Mouse (Mus musculus) cerebellum, adult 2 months (tissue): Measurements from ENCODE around the gene Olfr93. TPM values are rescaled to one million over a fixed set of nuclear protein-coding genes. Genes with fewer than 3 reads are reported as not detected.

Source experiments
- DNase-seq, 2 experiments: peaks; one replicate each; pipeline ENCODE4 v3.0.0; 2021
- H3K27ac ChIP-seq: fragments of 200-500 bp; 2 replicates; pipeline ENCODE4 v1.5.1; 2012; ENCODE audit warnings: low read length, control low read depth, inconsistent platforms; ENCODE audit not compliant: insufficient read depth
- H3K27me3 ChIP-seq: fragments of 200-500 bp; 2 replicates; pipeline ENCODE4 v1.6.1; 2012; ENCODE audit warnings: inconsistent platforms, mild to moderate bottlenecking, low read length, moderate library complexity; ENCODE audit not compliant: control insufficient read depth, insufficient read depth
- H3K4me1 ChIP-seq: fragments of 200-500 bp; 2 replicates; pipeline ENCODE4 v1.6.1; 2011; ENCODE audit warnings: low read length; ENCODE audit not compliant: control insufficient read depth, insufficient read depth
- H3K4me3 ChIP-seq: fragments of 200-500 bp; replicated peaks from 2 replicates; pipeline ENCODE3; 2011; ENCODE audit warnings: mild to moderate bottlenecking, low read depth, low read length, control low read depth; ENCODE audit not compliant: insufficient read depth
- CTCF ChIP-seq: fragments of 200-500 bp; IDR thresholded peaks from 2 replicates; pipeline ENCODE4 v1.5.1; 2011; ENCODE audit warnings: low read depth, mild to moderate bottlenecking, control low read depth, low read length, moderate library complexity, borderline replicate concordance; ENCODE audit not compliant: insufficient read depth
- POLR2A ChIP-seq: fragments of 200-500 bp; IDR thresholded peaks from 2 replicates; pipeline ENCODE4 v1.6.1; 2011; ENCODE audit warnings: low read length, control low read depth, borderline replicate concordance; ENCODE audit not compliant: insufficient read depth
- WGBS: fragments of 180-500 bp; shearing (Covaris S2); methylation state at CpG from one replicate; pipeline ENCODE4 v1.1.7; 2018; 5-methylcytosine and 5-hydroxymethylcytosine counted together
- polyA plus RNA-seq: library from polyadenylated mRNA; depleted of rRNA; stranded (reverse); fragments of >200 nt; gene quantifications from 2 replicates; pipeline ENCODE4 v1.2.3, GENCODE M21; 2012; rRNA removed

Olfr93 gene
- not detected in 2 replicates for polyA plus RNA-seq

DNA sequence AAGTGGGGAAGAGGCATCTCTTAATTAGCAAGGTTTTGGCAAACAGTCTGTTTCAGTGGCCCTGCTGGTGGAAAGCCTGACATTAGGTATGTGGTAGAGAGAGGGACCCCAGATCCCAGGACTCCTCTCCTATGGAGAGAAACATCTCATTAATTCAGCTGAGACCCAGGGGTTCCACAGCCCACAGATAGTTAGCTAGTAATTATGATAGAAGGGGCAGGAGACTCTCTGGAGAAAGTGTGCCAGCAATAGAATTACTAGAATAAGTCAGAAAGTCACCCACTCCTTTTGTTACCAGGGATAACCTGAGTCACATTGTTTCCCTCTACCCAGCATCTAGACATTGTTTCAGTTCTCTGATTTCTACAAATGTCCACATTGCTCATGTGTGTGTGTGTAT, at the start of gene Olfr93:
Gene Olfr93, minus strand, starts transcription at position 101 of the 400 bp plus-strand sequence.
- no peak for DNase-seq
- Histone ChIP-seq H3K4me1 (no peaks in the 10 kb centered on the region), H3K27ac (no peak within 1 kb of the TSS), H3K27me3 (no peaks in the 10 kb centered on the region), H3K4me3 (no peak within 1 kb of the TSS)
- no peak for TF ChIP-seq POLR2A
- no peak for TF ChIP-seq CTCF

DNA sequence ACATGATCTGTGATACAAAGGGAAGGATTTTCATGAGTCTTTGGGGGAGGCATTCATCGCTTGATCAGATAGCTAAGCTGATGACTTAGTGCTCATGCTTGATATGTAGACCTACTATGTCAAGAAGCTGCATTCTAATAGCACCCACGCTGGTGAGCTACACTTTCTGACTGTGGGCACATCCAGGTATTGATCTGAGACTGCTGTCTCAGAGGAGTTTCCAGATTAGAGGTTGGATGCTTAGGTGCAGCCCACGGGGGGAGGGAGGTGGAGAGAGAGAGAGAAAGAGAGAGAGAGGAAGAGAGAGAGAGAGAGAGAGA, 42.6 kb upstream of the Olfr93 start:
- DNase-seq: no peak
- Histone ChIP-seq H3K4me1 (no peaks in the 10 kb centered on the region), H3K27me3 (no peaks in the 10 kb centered on the region), H3K27ac (no peak overlapping the region), H3K4me3 (no peak overlapping the region)
- TF ChIP-seq CTCF: no peak
- TF ChIP-seq POLR2A: no peak
- WGBS: 24% methylated on average over 3 of the region's 3 CpGs

DNA sequence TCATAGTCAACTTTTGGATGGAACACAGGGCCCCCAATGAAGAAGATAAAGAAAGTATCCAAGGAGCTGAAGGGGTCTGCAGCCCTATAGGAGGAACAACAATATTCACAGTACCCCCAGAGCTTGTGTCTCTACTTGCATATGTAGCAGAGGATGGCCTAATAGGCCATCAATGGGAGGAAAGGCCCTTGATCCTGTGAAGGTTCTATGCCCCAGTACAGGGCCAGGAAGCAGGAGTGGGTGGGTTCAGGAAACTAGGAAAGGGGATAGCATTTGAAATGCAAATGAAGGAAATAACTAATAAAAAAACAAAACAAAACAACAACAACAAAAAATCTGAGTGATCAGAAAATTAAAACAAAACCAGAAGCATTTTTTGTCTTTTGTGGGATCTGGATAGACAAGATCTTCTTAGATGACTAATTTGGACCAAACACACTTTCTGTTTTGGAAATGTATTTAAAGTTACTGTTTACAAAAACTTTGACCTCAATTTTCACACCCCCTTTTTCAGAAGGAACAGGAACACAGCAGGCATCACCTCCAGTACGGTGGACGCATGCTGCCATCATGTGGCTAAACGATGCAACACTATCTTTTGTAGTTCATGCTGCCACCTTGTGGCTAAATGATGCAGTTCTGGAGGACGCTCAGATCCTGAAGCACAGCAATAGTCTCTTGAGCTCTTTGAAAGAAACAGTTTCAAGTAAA, 42.1 kb upstream of the Olfr93 start:
- Histone ChIP-seq H3K27ac (no peak overlapping the region), H3K4me3 (no peak overlapping the region), H3K27me3 (no peaks in the 10 kb centered on the region), H3K4me1 (no peaks in the 10 kb centered on the region)
- DNase-seq: peak; percentile 65 to 76
- WGBS: 0% methylated on average over 4 of the region's 4 CpGs
- no peak for TF ChIP-seq POLR2A
- TF ChIP-seq CTCF: peak; percentile 100

DNA sequence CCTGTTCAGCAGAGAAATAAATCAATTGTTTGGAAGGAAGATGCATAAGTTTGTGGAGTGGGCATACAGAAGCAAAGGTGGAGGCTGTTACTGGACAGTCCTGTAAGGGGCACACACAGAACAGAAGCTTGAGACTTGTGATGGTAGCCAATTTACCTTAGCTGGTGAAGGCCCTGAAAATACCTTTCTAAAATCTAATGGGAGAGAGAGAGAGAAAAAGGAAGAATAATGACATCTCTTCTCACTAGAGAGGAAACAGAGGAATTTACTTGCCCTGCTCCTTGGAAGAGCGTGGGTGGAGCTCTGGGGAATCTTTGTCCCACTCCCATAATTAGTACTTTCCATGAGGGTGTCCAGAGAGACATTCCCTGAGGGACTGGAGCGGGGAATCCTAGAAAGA, 39.6 kb upstream of the Olfr93 start, which contains the start of gene Olfr94:
Gene Olfr94, minus strand, starts transcription at position 101 of the 400 bp plus-strand sequence.
- no peaks in the 10 kb centered on the region for H3K27me3 ChIP-seq
- H3K4me3 ChIP-seq: no peak within 1 kb of the TSS
- DNase-seq: no peak
- no peaks in the 10 kb centered on the region for H3K4me1 ChIP-seq
- H3K27ac ChIP-seq: no peak within 1 kb of the TSS
- TF ChIP-seq POLR2A: no peak
- no peak for TF ChIP-seq CTCF
- WGBS: 78% methylated on average over 2 of the region's 2 CpGs

DNA sequence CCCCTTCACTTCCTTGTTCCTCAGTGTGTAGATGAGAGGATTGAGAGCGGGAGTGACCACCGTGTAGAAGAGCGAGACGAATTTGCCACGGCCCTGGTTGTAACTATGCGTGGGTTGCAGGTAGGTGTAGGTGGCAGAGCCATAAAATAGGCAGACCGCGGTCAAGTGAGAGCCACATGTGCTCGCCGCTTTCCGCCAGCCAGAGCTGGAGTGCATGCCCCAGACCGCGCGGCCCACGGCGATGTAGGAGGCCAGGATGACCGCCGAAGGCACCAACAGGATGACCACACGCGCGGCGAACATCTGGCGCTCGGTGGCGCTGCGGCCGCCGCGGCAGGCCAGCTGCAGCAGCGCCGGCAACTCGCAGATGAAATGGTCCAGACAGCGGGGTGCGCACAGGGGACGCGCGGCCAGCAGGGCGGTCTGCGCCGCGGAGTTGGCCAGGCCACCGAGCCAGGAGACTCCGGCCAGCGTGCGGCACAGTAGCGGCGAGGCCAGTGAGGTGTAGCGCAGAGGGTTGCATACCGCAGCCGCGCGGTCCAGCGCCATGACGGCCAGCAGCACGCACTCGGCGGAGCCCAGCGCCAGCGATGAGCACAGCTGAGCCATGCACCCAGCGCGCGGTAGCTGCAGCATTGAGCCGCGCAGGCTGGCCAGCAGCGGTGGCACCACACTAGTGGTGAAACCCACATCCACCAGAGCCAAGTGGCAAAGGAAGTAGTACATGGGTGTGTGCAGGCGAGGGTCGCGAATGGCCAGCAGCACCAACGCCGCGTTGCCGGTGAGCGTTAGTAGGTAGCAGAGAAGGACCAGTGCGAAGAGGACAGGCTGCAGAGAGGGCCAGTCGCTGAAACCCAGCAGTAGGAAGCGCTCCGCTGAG, 35.8 kb upstream of the Olfr93 start:
- Histone ChIP-seq H3K27me3 (no peaks in the 10 kb centered on the region; the same call in 1 of the 2 replicates), H3K27ac (no peak overlapping the region), H3K4me3 (no peak overlapping the region), H3K4me1 (no peaks in the 10 kb centered on the region)
- WGBS: 2% methylated on average over 77 of the region's 77 CpGs
- peak; percentile 3 to 13 for DNase-seq
- TF ChIP-seq CTCF (no peak), POLR2A (no peak)

DNA sequence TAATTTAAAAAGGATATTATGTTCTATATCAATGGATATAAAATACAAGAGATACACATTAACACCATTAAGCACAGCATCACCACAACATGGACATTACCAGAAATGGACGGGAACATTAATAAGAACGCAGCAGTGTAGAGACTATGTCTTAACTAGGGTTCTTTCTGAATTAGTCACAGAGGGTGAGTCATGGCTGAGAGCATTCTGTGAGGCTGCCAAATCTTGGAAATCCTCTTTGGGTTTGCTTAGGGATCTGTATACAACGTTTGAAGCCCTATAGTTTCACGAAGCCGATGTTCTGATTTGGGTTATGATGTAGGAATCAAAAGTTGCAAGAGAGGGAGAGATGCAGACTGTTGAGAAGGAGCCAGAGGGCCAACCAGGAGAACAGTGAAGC, 33.5 kb upstream of the Olfr93 start:
- Histone ChIP-seq H3K27ac (no peak overlapping the region), H3K27me3 (no peaks in the 10 kb centered on the region; the same call in 1 of the 2 replicates), H3K4me1 (no peaks in the 10 kb centered on the region), H3K4me3 (no peak overlapping the region)
- WGBS: 83% methylated on average over 5 of the region's 5 CpGs
- DNase-seq: no peak
- TF ChIP-seq POLR2A (no peak), CTCF (no peak)

DNA sequence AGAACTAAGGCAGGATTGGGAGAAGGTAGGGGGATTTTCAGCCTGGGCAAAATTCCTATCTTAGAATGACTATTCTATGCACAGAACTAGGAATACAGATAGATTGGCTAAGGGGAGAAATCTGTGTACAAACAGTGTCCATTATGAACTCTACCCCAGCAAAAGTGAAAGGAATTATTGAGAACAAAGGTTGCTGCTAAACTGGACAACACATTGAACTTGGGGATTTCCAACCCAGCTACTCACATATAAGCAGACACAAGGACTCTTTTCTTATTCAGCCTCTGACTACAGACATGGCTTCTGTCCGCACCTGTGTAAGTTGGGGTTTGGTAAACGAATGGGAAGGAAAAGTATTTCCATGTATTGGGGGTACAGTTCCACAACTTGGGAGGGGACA, 32.4 kb upstream of the Olfr93 start, which contains the start of gene Ubd:
Gene Ubd, plus strand, starts transcription at position 237 of the 400 bp plus-strand sequence.
- no peaks in the 10 kb centered on the region; the same call in 1 of the 2 replicates for H3K27me3 ChIP-seq
- 82% methylated on average over 2 of the region's 2 CpGs for WGBS
- no peak for TF ChIP-seq POLR2A
- TF ChIP-seq CTCF: no peak
- no peak for DNase-seq
- H3K4me3 ChIP-seq: no peak within 1 kb of the TSS
- no peaks in the 10 kb centered on the region for H3K4me1 ChIP-seq
- no peak within 1 kb of the TSS for H3K27ac ChIP-seq

DNA sequence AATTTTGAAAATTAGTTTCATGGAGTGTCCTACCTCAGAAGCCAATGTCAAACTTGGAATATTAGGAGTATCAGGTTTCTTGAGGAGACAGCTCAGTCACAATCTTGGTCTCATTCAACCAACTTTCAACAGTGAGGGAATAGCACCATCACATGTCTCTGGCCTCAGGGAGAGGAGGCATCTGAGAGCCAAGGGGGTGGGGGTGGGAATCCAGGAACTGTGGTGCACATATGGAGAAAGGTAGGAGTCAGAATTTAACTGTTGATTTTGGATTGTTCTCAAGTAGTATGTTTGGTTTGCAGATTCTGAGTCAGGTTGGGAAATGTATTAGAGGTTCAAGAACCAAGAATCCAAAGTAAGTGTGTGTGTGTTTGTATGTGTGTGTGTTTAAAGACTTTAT, 31.7 kb upstream of the Olfr93 start:
- Histone ChIP-seq H3K27ac (no peak overlapping the region), H3K4me3 (no peak overlapping the region), H3K27me3 (no peaks in the 10 kb centered on the region; the same call in 1 of the 2 replicates), H3K4me1 (no peaks in the 10 kb centered on the region)
- no peak for TF ChIP-seq POLR2A
- no peak for TF ChIP-seq CTCF
- no peak for DNase-seq
